Mouse (Mus musculus) brain, embryonic 18.5 days (tissue): Measurements from ENCODE around the gene Stmn1.

Source experiments
- DNase-seq: peaks from one replicate; pipeline ENCODE4 v3.0.0-alpha.2; 2012; ENCODE audit warnings: low read depth, low spot score

Gene Stmn1

GRCm38 (mm10) chr4:134458856-134459255, 9.3 kb upstream of the Stmn1 start:
- no peak for DNase-seq

GRCm38 (mm10) chr4:134460277-134460676, 7.8 kb upstream of the Stmn1 start:
- DNase-seq: no peak

- DNase-seq: no peak
These were observed 6.9 kb upstream of the Stmn1 start for GRCm38 (mm10) chr4:134461252-134461651.

GRCm38 (mm10) chr4:134465789-134466188, 2.3 kb upstream of the Stmn1 start:
- no peak for DNase-seq

GRCm38 (mm10) chr4:134466381-134467262, 1.5 kb upstream of the Stmn1 start:
- no peak for DNase-seq

- no peak for DNase-seq
These were observed 495 bp upstream of the Stmn1 start for GRCm38 (mm10) chr4:134467435-134468214.

- DNase-seq: peak; percentile 85
These were observed 602 bp downstream of the Stmn1 start for GRCm38 (mm10) chr4:134468578-134469266.

- no peak for DNase-seq
These were observed 1.2 kb downstream of the Stmn1 start for GRCm38 (mm10) chr4:134469341-134469796.

GRCm38 (mm10) chr4:134469985-134470384, 1.9 kb downstream of the Stmn1 start:
- DNase-seq: no peak

GRCm38 (mm10) chr4:134471469-134471868, 3.3 kb downstream of the Stmn1 start:
- no peak for DNase-seq

GRCm38 (mm10) chr4:134473764-134474163, 5.6 kb downstream of the Stmn1 start:
- DNase-seq: no peak

- no peak for DNase-seq
These were observed 6.1 kb downstream of the Stmn1 start for GRCm38 (mm10) chr4:134474240-134474639.

GRCm38 (mm10) chr4:134476899-134477298, 8.8 kb downstream of the Stmn1 start:
- DNase-seq: no peak

GRCm38 (mm10) chr4:134478031-134478430, 9.9 kb downstream of the Stmn1 start:
- DNase-seq: no peak

- DNase-seq: no peak
These were observed 11.7 kb downstream of the Stmn1 start for GRCm38 (mm10) chr4:134479839-134480238.

- no peak for DNase-seq
These were observed 12.7 kb downstream of the Stmn1 start for GRCm38 (mm10) chr4:134480864-134481263.

GRCm38 (mm10) chr4:134481270-134481669, 13.2 kb downstream of the Stmn1 start:
- DNase-seq: no peak

- no peak for DNase-seq
These were observed 14.3 kb downstream of the Stmn1 start for GRCm38 (mm10) chr4:134482442-134482841.

GRCm38 (mm10) chr4:134483078-134483688, 15.1 kb downstream of the Stmn1 start:
- no peak for DNase-seq

- DNase-seq: no peak
These were observed 15.6 kb downstream of the Stmn1 start for GRCm38 (mm10) chr4:134483696-134484095.

- no peak for DNase-seq
These were observed 16.1 kb downstream of the Stmn1 start for GRCm38 (mm10) chr4:134484231-134484630.
